Mouse (Mus musculus) megakaryocyte, embryonic 14.5 days (primary cell): ENCODE data around the gene Ago3. TPM values are rescaled to one million over a fixed set of nuclear protein-coding genes. Genes with fewer than 3 reads are reported as not detected.

ENCODE experiments used
- H3K27me3 ChIP-seq: replicated peaks from 2 replicates; pipeline ENCODE3; 2012; ENCODE audit warnings: inconsistent platforms
- H3K36me3 ChIP-seq: replicated peaks from 2 replicates; pipeline ENCODE3; 2012; ENCODE audit warnings: low read length, inconsistent platforms, mixed read lengths
- H3K4me1 ChIP-seq: 2 replicates; pipeline ENCODE4 v1.6.1; 2012; ENCODE audit warnings: inconsistent platforms
- H3K4me3 ChIP-seq: replicated peaks from 2 replicates; pipeline ENCODE3; 2012; ENCODE audit warnings: moderate library complexity, mild to moderate bottlenecking, inconsistent platforms
- H3K9me3 ChIP-seq: 2 replicates; pipeline ENCODE4 v1.6.1; 2012; ENCODE audit warnings: inconsistent platforms
- FLI1 ChIP-seq: IDR thresholded peaks from 2 replicates; pipeline ENCODE4 v1.6.1; 2012; ENCODE audit warnings: low read length, inconsistent platforms, mixed read lengths
- GATA1 ChIP-seq: IDR thresholded peaks from 3 replicates; pipeline ENCODE4 v1.6.1; 2012; ENCODE audit warnings: mixed read lengths, low read length, inconsistent platforms, borderline replicate concordance
- polyA plus RNA-seq: library from polyadenylated mRNA; stranded (reverse); fragments of >175 nt; gene quantifications from 2 replicates; pipeline ENCODE4 v1.2.3, GENCODE M21; 2012; ENCODE audit warnings: low replicate concordance; ENCODE audit not compliant: insufficient read depth

The Ago3 gene
- 0.02 and 4.4 TPM in 2 replicates for polyA plus RNA-seq

DNA sequence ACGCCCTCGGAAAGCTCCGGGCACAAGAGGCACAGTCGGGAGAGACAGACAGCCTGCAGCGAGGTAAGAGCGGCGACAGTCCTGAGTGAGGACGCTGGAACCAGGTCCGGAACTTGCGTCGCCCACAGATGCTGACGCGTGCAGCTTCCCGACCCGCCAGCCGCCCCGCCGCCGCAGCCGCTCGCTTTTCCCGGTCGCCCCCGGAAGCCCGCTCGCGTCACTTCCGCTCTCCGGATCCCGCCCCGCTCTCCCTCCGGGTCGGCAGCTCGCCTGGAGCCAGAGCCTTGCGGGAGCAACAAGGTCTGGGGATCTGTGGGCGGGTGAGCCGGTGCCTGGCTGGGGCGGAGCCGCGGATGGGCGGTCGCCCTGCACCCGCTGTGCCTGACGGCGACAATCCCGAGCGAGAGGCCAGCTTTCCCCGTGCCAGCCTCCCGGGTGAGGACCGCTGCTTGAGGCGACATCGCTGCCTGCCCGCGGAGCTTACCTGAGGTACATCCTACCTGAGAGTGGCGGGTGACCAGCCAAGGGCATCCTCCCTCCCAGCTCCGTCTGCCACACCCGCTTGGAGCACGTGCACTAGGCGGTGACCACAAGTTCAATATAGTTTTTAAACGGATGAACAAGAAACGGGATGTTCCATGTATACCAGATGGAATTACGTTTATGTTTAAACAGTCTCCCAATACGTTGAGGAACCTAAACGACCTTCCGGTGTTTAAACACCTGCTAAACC lies at the start of gene Ago3:
Gene Ago3, minus strand, starts transcription at position 210 of the 733 bp plus-strand sequence.
- Histone ChIP-seq H3K4me1 (peaks cover 48% of the 10 kb centered on the region), H3K4me3 (peak within 1 kb of the TSS; percentile 100), H3K9me3 (no peaks in the 10 kb centered on the region), H3K27me3 (no peaks in the 10 kb centered on the region), H3K36me3 (peaks cover 14% of the 10 kb centered on the region)
- TF ChIP-seq FLI1 (peak; percentile 45; the same call in 1 of the 2 replicates), GATA1 (no peak)

DNA sequence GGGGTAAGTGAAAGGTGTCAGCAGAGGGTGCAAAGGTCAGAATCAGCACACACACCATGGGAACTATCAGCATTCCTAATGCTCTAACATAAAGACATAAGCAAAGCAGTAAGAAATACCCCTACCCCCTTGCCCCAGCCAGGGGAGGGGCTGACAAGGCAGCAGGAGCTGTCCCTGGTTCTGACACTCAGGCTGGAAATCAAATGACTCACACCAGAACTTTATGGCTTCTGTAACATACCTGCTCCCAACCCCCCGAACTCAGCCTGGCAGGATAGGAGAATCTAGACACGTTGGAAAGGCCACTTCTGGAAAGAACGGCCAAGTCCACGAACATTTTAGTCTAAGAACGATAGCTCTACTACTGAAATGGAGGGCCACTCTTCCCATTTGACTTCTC lies 43.7 kb upstream of the Ago3 start:
- no peaks in the 10 kb centered on the region for H3K36me3 ChIP-seq
- TF ChIP-seq GATA1 = no peak
- no peak for TF ChIP-seq FLI1
- no peak overlapping the region for H3K4me3 ChIP-seq
- no peaks in the 10 kb centered on the region for H3K9me3 ChIP-seq
- no peaks in the 10 kb centered on the region for H3K27me3 ChIP-seq
- H3K4me1 ChIP-seq = peaks cover 9% of the 10 kb centered on the region

DNA sequence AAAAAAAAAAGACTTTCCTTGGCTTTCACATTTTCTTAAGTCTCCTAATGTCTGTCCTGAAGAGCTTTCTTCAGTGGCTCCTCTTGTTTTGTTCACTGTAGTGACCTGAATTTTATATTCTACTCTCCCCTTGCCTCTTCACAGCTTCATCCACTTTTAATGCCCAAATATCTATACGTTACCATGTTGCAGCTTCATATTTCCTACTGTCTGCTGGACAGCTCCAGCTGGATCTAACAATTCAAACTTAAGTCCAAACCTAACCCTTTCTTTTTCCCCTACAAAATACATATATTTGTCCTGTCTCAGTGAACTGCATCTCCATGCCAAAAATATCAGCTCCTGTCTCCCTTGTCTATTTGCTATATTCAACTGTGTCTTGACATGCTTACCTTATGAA lies 40.0 kb upstream of the Ago3 start:
- H3K36me3 ChIP-seq = no peaks in the 10 kb centered on the region
- no peaks in the 10 kb centered on the region for H3K27me3 ChIP-seq
- peaks cover 46% of the 10 kb centered on the region for H3K4me1 ChIP-seq
- TF ChIP-seq FLI1 (no peak), GATA1 (no peak)
- no peaks in the 10 kb centered on the region for H3K9me3 ChIP-seq
- no peak overlapping the region for H3K4me3 ChIP-seq

DNA sequence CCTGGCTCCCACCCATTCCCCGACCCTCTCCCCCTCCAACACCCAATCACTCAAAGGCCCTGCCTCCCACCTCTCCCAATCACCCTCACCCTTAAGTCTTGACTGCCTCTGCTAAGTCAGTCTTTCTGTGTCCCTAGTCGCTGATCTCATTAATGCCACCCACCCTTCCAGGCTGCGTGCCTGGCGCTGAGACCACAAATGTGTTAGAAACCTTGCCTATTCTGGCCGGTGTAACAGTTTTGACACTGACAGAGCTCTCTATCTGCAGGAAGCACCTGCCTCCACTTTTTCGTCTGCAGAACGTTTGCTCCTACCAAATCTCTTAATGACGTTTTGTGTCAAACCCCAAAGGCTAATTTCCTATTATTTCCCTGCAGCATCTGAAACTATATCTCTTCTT lies 39.6 kb upstream of the Ago3 start:
- H3K9me3 ChIP-seq = no peaks in the 10 kb centered on the region
- H3K4me3 ChIP-seq = peak overlapping the region; percentile 96
- TF ChIP-seq FLI1 = no peak
- no peak for TF ChIP-seq GATA1
- peaks cover 50% of the 10 kb centered on the region for H3K4me1 ChIP-seq
- H3K36me3 ChIP-seq = no peaks in the 10 kb centered on the region
- H3K27me3 ChIP-seq = no peaks in the 10 kb centered on the region

DNA sequence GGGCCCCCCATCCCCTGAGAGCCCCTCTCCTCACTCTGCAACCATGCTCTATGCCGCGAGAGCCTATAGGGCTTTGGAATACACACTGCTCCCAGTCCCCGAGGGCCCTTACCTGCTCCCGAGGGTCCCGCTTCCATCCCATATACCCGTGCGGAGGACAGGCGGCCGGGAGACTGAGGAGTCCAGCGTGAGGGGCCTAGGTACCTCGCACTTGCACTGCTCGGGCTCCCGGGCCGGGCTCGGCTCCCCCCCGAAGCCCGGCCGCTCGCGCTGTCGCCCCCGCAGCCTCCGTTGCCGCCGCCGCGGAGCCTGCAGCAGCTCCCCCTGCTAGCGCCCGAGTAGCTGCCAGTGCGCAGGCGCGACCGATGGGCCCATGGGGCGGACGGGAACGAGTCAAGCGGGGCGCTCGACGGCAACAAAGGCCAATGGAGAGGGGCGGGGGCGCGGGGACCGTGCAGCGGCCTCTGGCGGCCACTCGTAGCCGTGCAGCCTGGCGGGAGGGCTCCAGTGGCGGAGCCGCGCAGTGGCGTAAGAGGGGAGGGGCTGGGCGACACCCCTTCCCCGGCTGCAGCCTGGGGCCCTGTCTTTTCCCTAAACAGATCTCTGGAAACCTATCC lies 39.0 kb upstream of the Ago3 start, which contains the start of gene Ago1:
Gene Ago1, minus strand, starts transcription at position 299 of the 617 bp plus-strand sequence.
- Histone ChIP-seq H3K4me1 (peaks cover 54% of the 10 kb centered on the region), H3K27me3 (no peaks in the 10 kb centered on the region), H3K4me3 (peak within 1 kb of the TSS; percentile 96), H3K36me3 (peaks cover 3% of the 10 kb centered on the region), H3K9me3 (no peaks in the 10 kb centered on the region)
- TF ChIP-seq FLI1 = no peak
- TF ChIP-seq GATA1 = no peak

DNA sequence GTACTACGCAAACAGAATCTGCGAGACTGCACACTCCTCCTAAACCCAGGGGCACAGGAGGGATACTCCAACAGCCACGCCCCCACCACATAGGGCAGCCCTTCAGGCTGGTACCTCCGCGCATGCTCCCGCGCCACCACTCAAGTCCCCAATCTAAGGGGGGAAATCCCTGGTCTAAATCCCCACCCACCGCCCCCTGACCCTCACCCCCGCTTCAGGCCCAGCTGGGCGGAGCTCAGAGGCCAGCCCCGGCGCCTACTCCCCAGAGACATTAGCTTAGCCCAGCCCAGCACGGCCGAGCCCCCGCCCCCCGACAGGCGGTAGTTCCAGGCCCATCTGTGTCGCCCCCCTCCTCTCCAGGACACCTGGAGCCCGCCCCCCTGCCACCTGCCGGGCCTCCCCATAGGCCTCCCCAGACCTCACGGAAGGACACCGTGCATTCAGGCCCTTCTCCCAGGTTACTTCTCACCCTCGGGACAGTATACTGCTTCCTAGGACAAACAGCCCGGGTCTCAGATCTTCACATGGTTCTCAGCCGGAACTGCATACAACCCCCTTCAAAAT lies 38.4 kb upstream of the Ago3 start:
- H3K27me3 ChIP-seq = no peaks in the 10 kb centered on the region
- no peaks in the 10 kb centered on the region for H3K9me3 ChIP-seq
- H3K4me1 ChIP-seq = peaks cover 55% of the 10 kb centered on the region

DNA sequence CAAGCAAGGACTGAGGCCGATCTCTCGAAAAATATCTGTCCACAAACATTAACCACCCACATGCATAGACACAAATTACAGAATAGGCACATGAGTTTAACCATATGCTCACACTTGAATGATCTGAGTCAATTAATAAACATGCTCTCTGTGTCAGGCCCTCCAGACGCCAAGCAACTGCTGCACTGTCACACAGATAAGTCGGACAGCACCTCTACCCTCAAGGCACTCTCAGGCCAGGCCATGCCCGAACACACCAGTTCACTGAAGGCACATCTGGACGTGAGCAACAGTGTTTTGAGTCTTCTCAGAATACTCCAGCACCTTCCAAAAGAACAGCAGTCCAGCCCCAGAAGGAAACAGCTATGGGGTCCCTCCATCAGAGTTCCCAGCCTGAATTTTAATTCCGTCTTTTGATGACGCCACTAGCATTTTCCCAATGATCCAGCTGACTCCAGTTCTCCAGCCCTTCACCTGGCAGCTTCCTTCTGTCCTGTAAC lies 36.9 kb upstream of the Ago3 start:
- Histone ChIP-seq H3K4me1 (peaks cover 60% of the 10 kb centered on the region), H3K4me3 (peak overlapping the region; percentile 54), H3K9me3 (no peaks in the 10 kb centered on the region), H3K27me3 (no peaks in the 10 kb centered on the region), H3K36me3 (peaks cover 14% of the 10 kb centered on the region)
- TF ChIP-seq FLI1 (no peak), GATA1 (no peak)

More for the DNA sequence above, 38.4 kb upstream of the Ago3 start:
- TF ChIP-seq GATA1 (no peak), FLI1 (no peak)
- Histone ChIP-seq H3K36me3 (peaks cover 5% of the 10 kb centered on the region), H3K4me3 (peak overlapping the region; percentile 96)

DNA sequence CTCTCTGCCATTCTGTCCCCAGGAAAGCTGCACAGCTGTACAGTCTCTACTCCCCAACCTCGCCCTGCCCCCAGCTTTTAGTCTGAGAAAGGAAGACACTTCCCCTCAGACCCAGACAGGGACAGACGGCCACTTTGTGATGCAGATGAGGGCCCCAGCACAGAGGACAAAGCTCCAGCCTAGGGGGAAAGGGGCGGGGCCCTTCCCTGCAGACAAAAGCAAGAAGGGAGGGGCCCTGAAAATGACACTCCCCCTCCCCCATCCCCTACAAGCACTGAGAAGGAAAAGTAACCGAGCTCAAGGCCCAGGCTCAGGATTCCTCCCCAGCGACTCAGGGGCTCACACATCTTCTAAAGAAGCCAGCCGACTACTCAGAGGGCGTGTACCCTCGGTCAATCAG lies 36.5 kb upstream of the Ago3 start:
- no peaks in the 10 kb centered on the region for H3K9me3 ChIP-seq
- TF ChIP-seq GATA1 (no peak), FLI1 (no peak)
- peaks cover 60% of the 10 kb centered on the region for H3K4me1 ChIP-seq
- H3K36me3 ChIP-seq = peaks cover 16% of the 10 kb centered on the region
- no peaks in the 10 kb centered on the region for H3K27me3 ChIP-seq
- H3K4me3 ChIP-seq = peak overlapping the region; percentile 54

DNA sequence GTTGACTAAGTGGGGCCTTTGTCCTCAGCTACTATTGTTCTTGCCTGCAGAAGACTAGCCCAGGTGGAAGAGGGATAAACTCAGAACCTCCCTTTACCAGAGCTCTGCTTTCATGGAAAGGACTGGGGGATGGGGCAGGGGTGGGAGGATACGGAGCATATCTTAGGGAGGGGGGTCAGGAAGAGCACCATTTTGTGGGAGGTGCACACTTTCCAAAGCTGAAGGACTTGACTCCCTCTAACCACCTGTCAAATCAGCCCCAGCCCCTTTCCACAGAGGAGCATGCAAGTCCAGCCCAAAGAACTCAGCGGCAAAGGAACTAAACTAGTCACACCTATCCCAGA lies 35.5 kb upstream of the Ago3 start:
- Histone ChIP-seq H3K4me3 (no peak overlapping the region), H3K4me1 (peaks cover 56% of the 10 kb centered on the region), H3K9me3 (no peaks in the 10 kb centered on the region), H3K36me3 (peaks cover 26% of the 10 kb centered on the region), H3K27me3 (no peaks in the 10 kb centered on the region)
- no peak for TF ChIP-seq GATA1
- TF ChIP-seq FLI1 = no peak
